Mouse (Mus musculus): ENCODE data around the gene Ribc2. TPM values are rescaled to one million over a fixed set of nuclear protein-coding genes. Genes with fewer than 3 reads are reported as not detected.

Ribc2 gene
- total and polyA plus RNA-seq, 3 experiments = not detected

DNA sequence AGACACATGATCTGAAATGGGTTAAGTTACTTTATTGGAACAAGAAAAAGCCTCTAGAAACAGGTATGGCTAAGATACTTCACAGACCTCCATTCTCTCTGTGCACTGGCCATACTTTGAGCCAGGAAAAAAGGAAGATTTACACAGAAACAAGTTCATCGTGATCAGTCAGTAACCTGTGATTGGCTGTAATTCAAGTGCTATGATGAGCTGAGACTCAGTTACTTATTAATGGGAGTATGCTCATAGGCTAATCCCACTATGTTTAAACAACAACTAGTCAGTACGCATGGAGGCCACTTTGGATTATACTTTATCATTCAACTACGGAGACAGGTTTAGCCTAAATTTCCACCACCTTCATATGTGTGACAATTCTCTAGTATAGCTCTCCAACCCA, 22.2 kb downstream of the Ribc2 start:
- no peak for DNase-seq (ENCODE audit: extremely low read depth)
- no peak for TF ChIP-seq MAZ (IDR thresholded peaks at IDR 0.05; ENCODE audit: low read depth, low read length)
- no peak for TF ChIP-seq CTCF (conservative IDR thresholded peaks at IDR 0.05 in 1 of 2, IDR thresholded peaks at IDR 0.05 in 1 of 2; ENCODE audit: low read depth in 2 of 2, low read length in 2 of 2)
- no peaks in the 10 kb centered on the region for H3K79me2 ChIP-seq (replicated peaks; ENCODE audit: control insufficient read depth, extremely low read depth, insufficient read depth, poor library complexity, severe bottlenecking)
- no peak overlapping the region for H3K27ac ChIP-seq (ENCODE audit: insufficient read depth, low read depth)
- peaks cover 0 to 3% of the 10 kb centered on the region in 2 experiments; a peak in 1 of 4 replicates for H3K4me1 ChIP-seq (ENCODE audit: control insufficient read depth in 1 of 2, insufficient read depth in 2 of 2)
- peaks cover 10% of the 10 kb centered on the region for H3K9me3 ChIP-seq (replicated peaks; ENCODE audit: low read length)
- H3K4me2 ChIP-seq (ENCODE audit: insufficient read depth, low read depth, poor library complexity, severe bottlenecking) = no peak overlapping the region
- peaks cover 84% of the 10 kb centered on the region for H3K27me3 ChIP-seq (replicated peaks)
- dilution Hi-C loops (cut with MboI; ENCODE audit: extremely low pct_ligation_motif_present, extremely low pct_unique_long_range_greater_than_20kb, low sequenced_read_pairs) = no loop called here
- in situ Hi-C loops (cut with MboI; ENCODE audit: low pct_ligation_motif_present, low pct_unique_long_range_greater_than_20kb, low sequenced_read_pairs) = loop anchor here (5.0 kb wide), 1 partner anchor 93 kb away; no protein-coding TSS in a partner anchor
- H3K9ac ChIP-seq (ENCODE audit: insufficient read depth, low read depth) = no peak overlapping the region
- H3K4me3 ChIP-seq (replicated peaks in 1 of 3; ENCODE audit: low read depth in 2 of 3, low read length in 2 of 3, poor library complexity in 1 of 3) = no peak overlapping the region
- H3K36me3 ChIP-seq (replicated peaks in 1 of 2; ENCODE audit: control insufficient read depth in 1 of 2, insufficient read depth in 1 of 2, low read length in 1 of 2) = no peaks in the 10 kb centered on the region

DNA sequence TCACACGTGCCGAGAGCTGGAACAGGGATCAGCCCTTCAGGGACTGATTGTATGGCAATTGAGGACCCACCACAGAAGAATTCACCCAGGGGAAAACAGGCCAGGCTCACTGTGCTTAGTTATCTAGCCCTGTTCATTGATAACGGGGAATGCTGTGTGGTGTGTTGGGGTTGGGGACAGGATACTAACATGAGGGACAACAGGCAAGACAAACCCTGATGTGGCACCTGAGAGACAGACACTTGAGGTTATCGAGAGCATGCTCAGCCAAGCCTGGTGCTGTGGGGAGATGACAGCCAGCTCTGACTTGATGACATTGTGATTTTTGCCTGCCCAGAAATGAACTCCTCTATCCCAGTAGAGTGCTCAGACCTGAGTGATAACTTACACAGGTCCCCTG, 24.3 kb downstream of the Ribc2 start:
- no peak for DNase-seq (ENCODE audit: extremely low read depth)
- dilution Hi-C loops (cut with MboI; ENCODE audit: extremely low pct_ligation_motif_present, extremely low pct_unique_long_range_greater_than_20kb, low sequenced_read_pairs) (no loop called here), in situ Hi-C loops (cut with MboI; ENCODE audit: low pct_ligation_motif_present, low pct_unique_long_range_greater_than_20kb, low sequenced_read_pairs) (no loop called here)
- Histone ChIP-seq H3K9ac (ENCODE audit: insufficient read depth, low read depth) (no peak overlapping the region), H3K4me3 (replicated peaks in 1 of 3; ENCODE audit: low read depth in 2 of 3, low read length in 2 of 3, poor library complexity in 1 of 3) (no peak overlapping the region), H3K36me3 (replicated peaks in 1 of 2; ENCODE audit: control insufficient read depth in 1 of 2, insufficient read depth in 1 of 2, low read length in 1 of 2) (no peaks in the 10 kb centered on the region), H3K9me3 (replicated peaks; ENCODE audit: low read length) (peaks cover 10% of the 10 kb centered on the region), H3K27ac (ENCODE audit: insufficient read depth, low read depth) (no peak overlapping the region), H3K27me3 (replicated peaks) (peaks cover 86% of the 10 kb centered on the region), H3K79me2 (replicated peaks; ENCODE audit: control insufficient read depth, extremely low read depth, insufficient read depth, poor library complexity, severe bottlenecking) (no peaks in the 10 kb centered on the region), H3K4me1 (ENCODE audit: control insufficient read depth in 1 of 2, insufficient read depth in 2 of 2) (peaks cover 0 to 3% of the 10 kb centered on the region in 2 experiments; a peak in 1 of 4 replicates), H3K4me2 (ENCODE audit: insufficient read depth, low read depth, poor library complexity, severe bottlenecking) (no peak overlapping the region)
- TF ChIP-seq E2F4 (IDR thresholded peaks at IDR 0.05; ENCODE audit: insufficient replicate concordance, low read depth, low read length) (no peak), ELF1 (IDR thresholded peaks at IDR 0.05; ENCODE audit: low read depth, low read length) (no peak), USF2 (conservative IDR thresholded peaks at IDR 0.05; ENCODE audit: low read depth, low read length) (no peak), KAT2A (IDR thresholded peaks at IDR 0.05; ENCODE audit: insufficient replicate concordance, low read length) (no peak), ZMIZ1 (IDR thresholded peaks at IDR 0.05; ENCODE audit: low read depth, low read length) (no peak), POLR2A (IDR thresholded peaks at IDR 0.05; ENCODE audit: low read depth, low read length) (no peak), MAX (IDR thresholded peaks at IDR 0.05; ENCODE audit: low read length) (no peak), HCFC1 (IDR thresholded peaks at IDR 0.05; ENCODE audit: low read depth, low read length) (no peak), RCOR1 (conservative IDR thresholded peaks at IDR 0.05; ENCODE audit: low read depth, low read length) (no peak), PAX5 (IDR thresholded peaks at IDR 0.05; ENCODE audit: low read length) (no peak), TCF12 (IDR thresholded peaks at IDR 0.05; ENCODE audit: low read depth, low read length) (no peak), MYC (IDR thresholded peaks at IDR 0.05; ENCODE audit: low read depth, low read length) (no peak), MEF2A (IDR thresholded peaks at IDR 0.05; ENCODE audit: borderline replicate concordance, low read depth, low read length) (no peak), CTCF (conservative IDR thresholded peaks at IDR 0.05 in 1 of 2, IDR thresholded peaks at IDR 0.05 in 1 of 2; ENCODE audit: low read depth in 2 of 2, low read length in 2 of 2) (no peak)
